Mouse (Mus musculus) MEL (cell line): ENCODE measurements at regions not wholly inside any gene's neighbourhood (a gene's known extent, or its start where the extent isn't known, plus 50 kb on each side); places are given as distances from the start of the nearest gene placed in this dataset.

ENCODE experiments used
- DNase-seq: peaks from one replicate; pipeline ENCODE4 v3.0.0; 2011; ENCODE audit warnings: low read depth, low spot score
- H3K27ac ChIP-seq: 2 replicates; pipeline ENCODE4 v1.5.1; 2012; ENCODE audit warnings: low read depth, mild to moderate bottlenecking, control low read depth, low read length, moderate library complexity; ENCODE audit not compliant: control insufficient read depth
- H3K27me3 ChIP-seq, 2 experiments: fragments of 150-350 bp in 1 of 2; sonication (generic) in 1 of 2; 2 replicates each; pipeline ENCODE4 v1.6.1; 2012; ENCODE audit warnings: low read length in 2 of 2, mild to moderate bottlenecking in 2 of 2, improper control_type of control experiment in 1 of 2, moderate library complexity in 1 of 2; ENCODE audit not compliant: insufficient read depth in 2 of 2, control insufficient read depth in 1 of 2
- H3K36me3 ChIP-seq, 2 experiments: 2 replicates each; pipeline ENCODE4 v1.6.1; 2012 to 2014; ENCODE audit warnings: low read length in 2 of 2, improper control_type of control experiment in 1 of 2, inconsistent platforms in 1 of 2, mild to moderate bottlenecking in 1 of 2; ENCODE audit not compliant: insufficient read depth in 2 of 2, control insufficient read depth in 1 of 2
- H3K4me1 ChIP-seq, 2 experiments: fragments of 150-350 bp in 1 of 2; sonication (generic) in 1 of 2; 2 replicates each; pipeline ENCODE4 v1.6.1; 2012; ENCODE audit warnings: low read length in 2 of 2, improper control_type of control experiment in 1 of 2, mild to moderate bottlenecking in 1 of 2; ENCODE audit not compliant: insufficient read depth in 2 of 2, control insufficient read depth in 1 of 2
- H3K4me3 ChIP-seq, 2 experiments: fragments of 150-350 bp in 1 of 2; sonication (generic) in 1 of 2; 2 replicates each; pipeline ENCODE4 v1.5.1; 2012; ENCODE audit warnings: low read depth in 2 of 2, low read length in 2 of 2, mild to moderate bottlenecking in 2 of 2, moderate library complexity in 2 of 2, control low read depth in 1 of 2, improper control_type of control experiment in 1 of 2; ENCODE audit not compliant: control insufficient read depth in 1 of 2, insufficient read depth in 1 of 2
- H3K79me2 ChIP-seq: 2 replicates; pipeline ENCODE4 v1.6.1; 2012; ENCODE audit warnings: mild to moderate bottlenecking, low read length, moderate library complexity; ENCODE audit not compliant: control insufficient read depth, poor library complexity, insufficient read depth
- H3K9ac ChIP-seq: 2 replicates; pipeline ENCODE4 v1.6.1; 2012; ENCODE audit warnings: low read depth, mild to moderate bottlenecking, control low read depth, low read length, moderate library complexity; ENCODE audit not compliant: control insufficient read depth, poor library complexity, severe bottlenecking
- H3K9me3 ChIP-seq: fragments of 150-350 bp; sonication (generic); replicated peaks from 2 replicates; pipeline ENCODE4 v1.6.1; 2012; ENCODE audit warnings: mild to moderate bottlenecking, low read length, improper control_type of control experiment, moderate library complexity; ENCODE audit not compliant: insufficient read depth
- CTCF ChIP-seq, 3 experiments: IDR thresholded peaks in 2 of 3; conservative IDR thresholded peaks in 1 of 3; 2 replicates each; pipeline ENCODE4 v1.5.1; 2011 to 2012; ENCODE audit warnings: low read length in 3 of 3, low read depth in 2 of 3, mild to moderate bottlenecking in 2 of 3, improper control_type of control experiment in 1 of 3, inconsistent platforms in 1 of 3, mixed read lengths in 1 of 3, moderate library complexity in 1 of 3; ENCODE audit not compliant: control insufficient read depth in 1 of 3, insufficient read depth in 1 of 3, poor library complexity in 1 of 3, severe bottlenecking in 1 of 3
- E2F4 ChIP-seq: IDR thresholded peaks from 2 replicates; pipeline ENCODE4 v1.6.1; 2011; ENCODE audit warnings: low read depth, low read length, improper control_type of control experiment, borderline replicate concordance
- ELF1 ChIP-seq: IDR thresholded peaks from 2 replicates; pipeline ENCODE4 v1.6.1; 2014; ENCODE audit warnings: low read depth, mild to moderate bottlenecking, inconsistent platforms, low read length, improper control_type of control experiment, moderate library complexity
- EP300 ChIP-seq, 2 experiments: IDR thresholded peaks; 2 replicates each; pipeline ENCODE4 v1.6.1; 2011; ENCODE audit warnings: improper control_type of control experiment in 2 of 2, low read length in 2 of 2, low read depth in 1 of 2, mild to moderate bottlenecking in 1 of 2
- GABPA ChIP-seq: IDR thresholded peaks from 2 replicates; pipeline ENCODE4 v1.6.1; 2012; ENCODE audit warnings: low read depth, mild to moderate bottlenecking, inconsistent platforms, low read length, improper control_type of control experiment, moderate library complexity
- KAT2A ChIP-seq: conservative IDR thresholded peaks from 2 replicates; pipeline ENCODE4 v1.6.1; 2012; ENCODE audit warnings: low read depth, low read length, improper control_type of control experiment, inconsistent platforms
- MAFK ChIP-seq: IDR thresholded peaks from 2 replicates; pipeline ENCODE4 v1.6.1; 2011; ENCODE audit warnings: low read depth, mild to moderate bottlenecking, low read length, improper control_type of control experiment, borderline replicate concordance
- MAX ChIP-seq: IDR thresholded peaks from 2 replicates; pipeline ENCODE4 v1.6.1; 2011; ENCODE audit warnings: low read length, improper control_type of control experiment
- MAZ ChIP-seq: IDR thresholded peaks from 2 replicates; pipeline ENCODE4 v1.6.1; 2012; ENCODE audit warnings: low read depth, mild to moderate bottlenecking, inconsistent platforms, low read length, improper control_type of control experiment
- MEF2A ChIP-seq: IDR thresholded peaks from 2 replicates; pipeline ENCODE4 v1.6.1; 2014; ENCODE audit warnings: low read depth, mild to moderate bottlenecking, inconsistent platforms, low read length, improper control_type of control experiment; ENCODE audit not compliant: poor library complexity, insufficient replicate concordance, severe bottlenecking; ENCODE audit errors: extremely low read depth
- MXI1 ChIP-seq: IDR thresholded peaks from 2 replicates; pipeline ENCODE4 v1.6.1; 2011; ENCODE audit warnings: mild to moderate bottlenecking, low read depth, low read length, improper control_type of control experiment
- MYB ChIP-seq: IDR thresholded peaks from 2 replicates; pipeline ENCODE4 v1.6.1; 2011; ENCODE audit warnings: mild to moderate bottlenecking, low read depth, low read length, improper control_type of control experiment
- MYC ChIP-seq: IDR thresholded peaks from 2 replicates; pipeline ENCODE4 v1.6.1; 2011; ENCODE audit warnings: low read depth, mild to moderate bottlenecking, low read length, improper control_type of control experiment, moderate library complexity
- SIN3A ChIP-seq: IDR thresholded peaks from 2 replicates; pipeline ENCODE4 v1.6.1; 2012; ENCODE audit warnings: low read length, improper control_type of control experiment, inconsistent platforms
- TAL1 ChIP-seq: IDR thresholded peaks from 2 replicates; pipeline ENCODE4 v1.6.1; 2012; ENCODE audit warnings: mild to moderate bottlenecking, inconsistent platforms, low read length, moderate library complexity, mixed read lengths
- TBP ChIP-seq: IDR thresholded peaks from 2 replicates; pipeline ENCODE4 v1.8.0; 2011; ENCODE audit warnings: low read depth, low read length, improper control_type of control experiment
- TCF12 ChIP-seq: IDR thresholded peaks from 2 replicates; pipeline ENCODE4 v1.6.1; 2014; ENCODE audit warnings: low read depth, mild to moderate bottlenecking, inconsistent platforms, low read length, improper control_type of control experiment, moderate library complexity
- UBTF ChIP-seq: IDR thresholded peaks from 2 replicates; pipeline ENCODE4 v1.6.1; 2012; ENCODE audit warnings: low read depth, mild to moderate bottlenecking, inconsistent platforms, low read length, improper control_type of control experiment, moderate library complexity, borderline replicate concordance; ENCODE audit not compliant: insufficient read depth
- USF2 ChIP-seq, 2 experiments: IDR thresholded peaks; 2 replicates each; pipeline ENCODE4 v1.6.1; 2011 to 2012; ENCODE audit warnings: improper control_type of control experiment in 2 of 2, low read length in 2 of 2, borderline replicate concordance in 1 of 2, inconsistent platforms in 1 of 2, low read depth in 1 of 2, mild to moderate bottlenecking in 1 of 2; ENCODE audit not compliant: insufficient read depth in 1 of 2
- ZC3H11A ChIP-seq: IDR thresholded peaks from 2 replicates; pipeline ENCODE4 v1.6.1; 2012; ENCODE audit warnings: low read depth, mild to moderate bottlenecking, inconsistent platforms, low read length, improper control_type of control experiment

- TF ChIP-seq MAX: no peak
- TF ChIP-seq GABPA: no peak
- TF ChIP-seq, all 39 proteins: peak for 0
- Histone ChIP-seq H3K4me3 (no peak overlapping the region), H3K9me3 (no peaks in the 10 kb centered on the region), H3K36me3 (no peaks in the 10 kb centered on the region), H3K4me1 (no peaks in the 10 kb centered on the region), H3K27me3 (no peaks in the 10 kb centered on the region), H3K9ac (no peak overlapping the region), H3K27ac (no peak overlapping the region), H3K79me2 (no peaks in the 10 kb centered on the region)
- DNase-seq: no peak
Observed at GRCm38 (mm10) chr1:4574101-4574500, 233.6 kb upstream of the Gm37988 start.

- no peaks in the 10 kb centered on the region for H3K9me3 ChIP-seq
- H3K9ac ChIP-seq: no peak overlapping the region
- no peak for DNase-seq
- no peaks in the 10 kb centered on the region for H3K79me2 ChIP-seq
- H3K4me3 ChIP-seq: no peak overlapping the region
- H3K27me3 ChIP-seq: no peaks in the 10 kb centered on the region
- no peaks in the 10 kb centered on the region for H3K4me1 ChIP-seq
- TF ChIP-seq TBP (no peak), MAZ (no peak), TAL1 (no peak), MEF2A (no peak), GABPA (no peak), UBTF (no peak), MAFK (no peak), SIN3A (no peak), MAX (no peak), MXI1 (no peak)
- H3K27ac ChIP-seq: no peak overlapping the region
- H3K36me3 ChIP-seq: no peaks in the 10 kb centered on the region
Observed at GRCm38 (mm10) chr1:4576957-4577356, 230.7 kb upstream of the Gm37988 start.

GRCm38 (mm10) chr1:4582534-4582933 lies 225.2 kb upstream of the Gm37988 start:
- no peaks in the 10 kb centered on the region for H3K4me1 ChIP-seq
- no peak overlapping the region for H3K4me3 ChIP-seq
- TF ChIP-seq USF2 (IDR thresholded peaks at IDR 0.05; ENCODE audit: borderline replicate concordance in 1 of 2, insufficient read depth in 1 of 2, low read depth in 1 of 2, low read length in 2 of 2) (no peak), ELF1 (no peak), MYB (no peak), TCF12 (no peak), EP300 (IDR thresholded peaks at IDR 0.05; ENCODE audit: low read depth in 1 of 2, low read length in 2 of 2) (no peak), KAT2A (no peak), MYC (no peak), MXI1 (no peak), MAZ (no peak), E2F4 (no peak), MEF2A (no peak), CTCF (IDR thresholded peaks at IDR 0.05 in 2 of 3, conservative IDR thresholded peaks at IDR 0.05 in 1 of 3; ENCODE audit: control insufficient read depth in 1 of 3, insufficient read depth in 1 of 3, low read depth in 2 of 3, low read length in 3 of 3, poor library complexity in 1 of 3, severe bottlenecking in 1 of 3) (no peak), ZC3H11A (no peak)
- no peak overlapping the region for H3K27ac ChIP-seq
- H3K27me3 ChIP-seq: no peaks in the 10 kb centered on the region
- no peak for DNase-seq
- no peak overlapping the region for H3K9ac ChIP-seq
- no peaks in the 10 kb centered on the region for H3K9me3 ChIP-seq
- no peaks in the 10 kb centered on the region for H3K36me3 ChIP-seq
- no peaks in the 10 kb centered on the region for H3K79me2 ChIP-seq
